8 mouse cellular contexts compared by ENCODE assay signal in genomic region chr8:79083461-79084358, GRCm38 (mm10). TPM values are rescaled to one million over a fixed set of nuclear protein-coding genes. Genes with fewer than 3 reads are reported as not detected.
DNase-seq lines count a peak whose midpoint lies in the region; ATAC-seq and TF ChIP-seq lines count a peak whose summit lies in the region.
"Had no signal": no experiment of that assay in that cellular context is flagged by ENCODE, and none has a peak within 500 bp of the region (broad histone marks: within the 10 kb centered on the region; RNA-seq: fewer than 3 reads in every experiment).

No protein-coding gene starts in this region.

- 56% methylated on average over 18 of the region's 18 CpGs for WGBS in lung, postnatal 0 days

- H3K36me3 ChIP-seq in lung, postnatal 0 days (ENCODE audit: insufficient read depth, low read length), result no peaks in the 10 kb centered on the region

- peaks cover 14% of the 10 kb centered on the region; the same call in 1 of the 2 replicates for H3K4me1 ChIP-seq in lung, postnatal 0 days (ENCODE audit: insufficient read depth, low read depth, low read length)

- H3K4me3 ChIP-seq in lung, postnatal 0 days (ENCODE audit: low read depth, low read length), result no peak overlapping the region

- no peaks in the 10 kb centered on the region for H3K27me3 ChIP-seq in lung, postnatal 0 days (replicated peaks; ENCODE audit: insufficient read depth, low read length)

- H3K9me3 ChIP-seq in lung, postnatal 0 days (ENCODE audit: low read length), result no peaks in the 10 kb centered on the region

- DNase-seq in left cerebral cortex, postnatal 4 days, result peak; percentile 48
- no peak for DNase-seq in left cerebral cortex, adult 9 months (ENCODE audit: low spot score in 2 of 2)
- peak; percentile 77 for DNase-seq in adrenal gland, adult 2 months
- peak; percentile 55 to 64 for DNase-seq in heart, adult 9 months (ENCODE audit: low spot score in 2 of 2)
- peak; percentile 63 for DNase-seq in lung, postnatal 0 days (ENCODE audit: low spot score)
- DNase-seq in layer of hippocampus, postnatal 14 days (ENCODE audit: low spot score in 2 of 2), result no peak
- DNase-seq in right cerebral cortex, adult 18-20 months, result no peak

- H3K9ac ChIP-seq in lung, postnatal 0 days (replicated peaks; ENCODE audit: low read depth), result no peak overlapping the region

- no peak overlapping the region for H3K27ac ChIP-seq in lung, postnatal 0 days (ENCODE audit: low read length)

- H3K4me2 ChIP-seq in lung, postnatal 0 days (replicated peaks; ENCODE audit: low read depth, low read length), result no peak overlapping the region
- H3K4me2 ChIP-seq: liver, embryonic 11.5 days had no signal

- TF ChIP-seq CTCF in lung, postnatal 0 days (IDR thresholded peaks at IDR 0.05), result no peak

- intact Hi-C loops in left cerebral cortex, postnatal 4 days (cut with DNase I), result loop anchor here (5.0 kb wide), 1 partner anchor 51 kb away; no protein-coding TSS in a partner anchor

- TF ChIP-seq EP300 in lung, postnatal 0 days (IDR thresholded peaks at IDR 0.05), result no peak

- peak; percentile 25 for ATAC-seq in lung, postnatal 0 days

RNA-seq across cellular contexts. Expression of gene Zfp827, which starts 55.5 kb away (rescaled TPM):
- total RNA-seq in left cerebral cortex, postnatal 4 days (2021), result 10 to 100 TPM; 29.9 to 30.2 TPM
- total RNA-seq in adrenal gland, adult 2 months (2021), result 10 to 100 TPM in 1 of 2 experiments, 1 to 10 TPM in 1; 9.0 to 13.5 TPM
- polyA plus RNA-seq in adrenal gland, adult 2 months (2012; rRNA removed), result 9.3 and 10.3 TPM in 2 replicates
- polyA plus RNA-seq in lung, postnatal 0 days (2015; fragmentation: Nextera tagmentation; extraction: Ambion mirVana), result 3.4 and 4.2 TPM in 2 replicates
- total RNA-seq in layer of hippocampus, postnatal 14 days (2021), result 10 to 100 TPM; 26.8 to 28.3 TPM

Comparison
In these comparisons a context has a peak if more than half of its experiments do, and no peak if none do; other contexts are left out.
1. DNase-seq: peak in left cerebral cortex, postnatal 4 days (single experiment), adrenal gland, adult 2 months (single experiment), heart, adult 9 months (2 of 2) and lung, postnatal 0 days (single experiment); none in left cerebral cortex, adult 9 months (0 of 2), layer of hippocampus, postnatal 14 days (0 of 2) and right cerebral cortex, adult 18-20 months (single experiment).